8 mouse cellular contexts compared by ENCODE assay signal in genomic region chr4:154910606-154911522, GRCm38 (mm10). TPM values are rescaled to one million over a fixed set of nuclear protein-coding genes. Genes with fewer than 3 reads are reported as not detected.
DNase-seq lines count a peak whose midpoint lies in the region; ATAC-seq and TF ChIP-seq lines count a peak whose summit lies in the region.

No protein-coding gene starts in this region.

- TF ChIP-seq EP300 in CH12.LX (IDR thresholded peaks at IDR 0.05; ENCODE audit: low read length) = 0 out of 2 replicates have a peak, but pooled peaks have one; percentile 11
- no peak; the same call in 1 of the 2 replicates for TF ChIP-seq EP300 in liver, postnatal 0 days (IDR thresholded peaks at IDR 0.05; ENCODE audit: low read depth)

- no peak overlapping the region for H3K9ac ChIP-seq in CH12.LX (ENCODE audit: insufficient read depth, low read depth)
- H3K9ac ChIP-seq in liver, postnatal 0 days (replicated peaks) = peak overlapping the region; percentile 32

- peak overlapping the region; percentile 65 for H3K27ac ChIP-seq in heart, embryonic 10.5 days
- H3K27ac ChIP-seq in CH12.LX (ENCODE audit: insufficient read depth, low read depth) = peak overlapping the region; percentile 65
- peak overlapping the region; percentile 79 for H3K27ac ChIP-seq in liver, postnatal 0 days (ENCODE audit: low read depth)

- no peak overlapping the region for H3K4me3 ChIP-seq in heart, embryonic 10.5 days
- H3K4me3 ChIP-seq in CH12.LX (replicated peaks in 1 of 3; ENCODE audit: low read depth in 2 of 3, low read length in 2 of 3, poor library complexity in 1 of 3) = peak overlapping the region in 1 of 3 experiments; percentile 37
- H3K4me3 ChIP-seq in liver, postnatal 0 days (ENCODE audit: low read depth, low read length) = no peak overlapping the region

- in situ Hi-C loops in CH12.LX (cut with MboI; ENCODE audit: low pct_ligation_motif_present, low pct_unique_long_range_greater_than_20kb, low sequenced_read_pairs) = no loop called here

- DNase-seq in heart, embryonic 10.5 days (ENCODE audit: low spot score) = no peak
- DNase-seq in heart, postnatal 25 days (ENCODE audit: low spot score) = no peak
- DNase-seq in CH12.LX (ENCODE audit: extremely low read depth) = no peak
- peak; percentile 66 for DNase-seq in liver, postnatal 0 days
- DNase-seq in right cerebral cortex, adult 18-20 months = no peak
- no peak for DNase-seq in frontal cortex, postnatal 36 days (ENCODE audit: low spot score in 2 of 2)
- DNase-seq in layer of hippocampus, postnatal 10 days (ENCODE audit: low spot score in 2 of 2) = no peak

- intact Hi-C loops in heart, postnatal 25 days (cut with DNase I) = no loop called here

- ATAC-seq in erythroblast, adult 5-6 weeks (replicated peaks; ENCODE audit: low FRiP score, poor library complexity, severe bottlenecking) = peak; percentile 46
- peak; percentile 64 for ATAC-seq in liver, postnatal 0 days

- 27% methylated on average over 15 of the region's 15 CpGs for WGBS in heart, embryonic 10.5 days
- WGBS in liver, postnatal 0 days (ENCODE audit: insufficient replicate concordance) = 27% methylated on average over 15 of the region's 15 CpGs

- no peaks in the 10 kb centered on the region for H3K27me3 ChIP-seq in heart, embryonic 10.5 days (ENCODE audit: insufficient read depth, poor library complexity, severe bottlenecking)
- H3K27me3 ChIP-seq in CH12.LX (replicated peaks) = no peaks in the 10 kb centered on the region
- H3K27me3 ChIP-seq in liver, postnatal 0 days (ENCODE audit: insufficient read depth, low read length) = no peaks in the 10 kb centered on the region

- no peak for TF ChIP-seq CTCF in CH12.LX (conservative IDR thresholded peaks at IDR 0.05 in 1 of 2, IDR thresholded peaks at IDR 0.05 in 1 of 2; ENCODE audit: low read depth in 2 of 2, low read length in 2 of 2)
- TF ChIP-seq CTCF in liver, postnatal 0 days (IDR thresholded peaks at IDR 0.05; ENCODE audit: low read depth) = no peak

- H3K9me3 ChIP-seq in heart, embryonic 10.5 days = no peaks in the 10 kb centered on the region
- no peaks in the 10 kb centered on the region for H3K9me3 ChIP-seq in CH12.LX (replicated peaks; ENCODE audit: low read length)
- H3K9me3 ChIP-seq in liver, postnatal 0 days (ENCODE audit: low read length) = no peaks in the 10 kb centered on the region

- 0 out of 2 replicates have a peak, but pooled peaks cover under 1% of the 10 kb centered on the region for H3K79me2 ChIP-seq in CH12.LX (replicated peaks; ENCODE audit: control insufficient read depth, extremely low read depth, insufficient read depth, poor library complexity, severe bottlenecking)

- H3K4me2 ChIP-seq in CH12.LX (ENCODE audit: insufficient read depth, low read depth, poor library complexity, severe bottlenecking) = peak overlapping the region; percentile 23
- peak overlapping the region; percentile 38 for H3K4me2 ChIP-seq in liver, postnatal 0 days (ENCODE audit: low read depth, low read length)

- no peaks in the 10 kb centered on the region for H3K36me3 ChIP-seq in heart, embryonic 10.5 days
- H3K36me3 ChIP-seq in CH12.LX (replicated peaks in 1 of 2; ENCODE audit: control insufficient read depth in 1 of 2, insufficient read depth in 1 of 2, low read length in 1 of 2) = peaks cover 0 to 7% of the 10 kb centered on the region in 2 experiments
- H3K36me3 ChIP-seq in liver, postnatal 0 days (replicated peaks; ENCODE audit: insufficient read depth, low read length) = peaks cover 18% of the 10 kb centered on the region

- no peak for TF ChIP-seq POLR2A in CH12.LX (IDR thresholded peaks at IDR 0.05; ENCODE audit: low read depth, low read length)

- dilution Hi-C loops in CH12.LX (cut with MboI; ENCODE audit: extremely low pct_ligation_motif_present, extremely low pct_unique_long_range_greater_than_20kb, low sequenced_read_pairs) = no loop called here

- no peak for TF ChIP-seq RAD21 in CH12.LX (IDR thresholded peaks at IDR 0.05; ENCODE audit: low read depth, low read length)

- peaks cover 21% of the 10 kb centered on the region for H3K4me1 ChIP-seq in heart, embryonic 10.5 days
- peaks cover 51 to 75% of the 10 kb centered on the region in 2 experiments for H3K4me1 ChIP-seq in CH12.LX (ENCODE audit: control insufficient read depth in 1 of 2, insufficient read depth in 2 of 2)
- H3K4me1 ChIP-seq in liver, postnatal 0 days (ENCODE audit: insufficient read depth) = peaks cover 52% of the 10 kb centered on the region

TF ChIP-seq in CH12.LX, 34 proteins besides CTCF, POLR2A, EP300 and RAD21:
- TF ChIP-seq MXI1 (IDR thresholded peaks at IDR 0.05; ENCODE audit: low read depth, low read length) = no peak
- TF ChIP-seq MEF2A (IDR thresholded peaks at IDR 0.05; ENCODE audit: borderline replicate concordance, low read depth, low read length) = peak; percentile 44; the same call in 1 of the 2 replicates

RNA-seq across cellular contexts. Expression of gene Fam213b, which starts 11.9 kb away (rescaled TPM):
- 24.6 and 32.3 TPM in 2 replicates for polyA plus RNA-seq in heart, embryonic 10.5 days (2016; fragmentation: Nextera tagmentation; extraction: Ambion mirVana)
- 10 to 100 TPM; 74.4 to 76.2 TPM for total RNA-seq in heart, postnatal 25 days (2021)
- total RNA-seq in CH12.LX (2012; rRNA removed) (28.3 and 49.8 TPM in 2 replicates), CH12.LX (2014; rRNA removed) (6.1 and 7.5 TPM in 2 replicates)
- polyA plus RNA-seq in CH12.LX (2012; ENCODE audit: insufficient read length, low read depth) = 5.5 and 7.0 TPM in 2 replicates
- total RNA-seq in erythroblast, adult 5-6 weeks (2015; ENCODE audit: low replicate concordance) = 3.6 and 8.8 TPM in 2 replicates
- 2.3 and 2.5 TPM in 2 replicates for total RNA-seq in erythroblast, adult 5-6 weeks (2017; ENCODE audit: low replicate concordance)
- 5.9 and 6.5 TPM in 2 replicates for polyA plus RNA-seq in liver, postnatal 0 days (2015; fragmentation: Nextera tagmentation; extraction: Ambion mirVana)
- total RNA-seq in layer of hippocampus, postnatal 10 days (2021) = 10 to 100 TPM; 36.2 to 39.0 TPM

RNA-seq across cellular contexts. Expression of gene Tnfrsf14, which starts 17.5 kb away (rescaled TPM):
- polyA plus RNA-seq in heart, embryonic 10.5 days (2016; fragmentation: Nextera tagmentation; extraction: Ambion mirVana) = 1.6 and 2.6 TPM in 2 replicates
- total RNA-seq in heart, postnatal 25 days (2021) = 1 to 10 TPM; 3.8 to 6.7 TPM
- total RNA-seq in CH12.LX (2012; rRNA removed) (68.3 and 109 TPM in 2 replicates), CH12.LX (2014; rRNA removed) (21.0 and 25.9 TPM in 2 replicates)
- 19.8 and 20.0 TPM in 2 replicates for polyA plus RNA-seq in CH12.LX (2012; ENCODE audit: insufficient read length, low read depth)
- 634 and 677 TPM in 2 replicates for total RNA-seq in erythroblast, adult 5-6 weeks (2015; ENCODE audit: low replicate concordance)
- 775 and 846 TPM in 2 replicates for total RNA-seq in erythroblast, adult 5-6 weeks (2017; ENCODE audit: low replicate concordance)
- polyA plus RNA-seq in liver, postnatal 0 days (2015; fragmentation: Nextera tagmentation; extraction: Ambion mirVana) = 17.2 and 20.0 TPM in 2 replicates
- total RNA-seq in layer of hippocampus, postnatal 10 days (2021) = 1 to 10 TPM; 1.0 to 1.7 TPM

RNA-seq across cellular contexts. Expression of gene Mmel1, which starts 41.5 kb away (rescaled TPM):
- 0.12 and 0.62 TPM in 2 replicates for polyA plus RNA-seq in heart, embryonic 10.5 days (2016; fragmentation: Nextera tagmentation; extraction: Ambion mirVana)
- under 1 TPM; 0.20 to 0.39 TPM for total RNA-seq in heart, postnatal 25 days (2021)
- total RNA-seq in CH12.LX (2012; rRNA removed) = 2.0 and 3.9 TPM in 2 replicates
- 2.0 and 2.2 TPM in 2 replicates for total RNA-seq in CH12.LX (2014; rRNA removed)
- polyA plus RNA-seq in CH12.LX (2012; ENCODE audit: insufficient read length, low read depth) = 0.70 and 0.71 TPM in 2 replicates
- total RNA-seq in erythroblast, adult 5-6 weeks (2015; ENCODE audit: low replicate concordance) = 1.0 and 4.0 TPM in 2 replicates
- 7.1 and 9.9 TPM in 2 replicates for total RNA-seq in erythroblast, adult 5-6 weeks (2017; ENCODE audit: low replicate concordance)
- 0.80 and 0.98 TPM in 2 replicates for polyA plus RNA-seq in liver, postnatal 0 days (2015; fragmentation: Nextera tagmentation; extraction: Ambion mirVana)
- under 1 TPM; 0.22 to 0.23 TPM for total RNA-seq in layer of hippocampus, postnatal 10 days (2021)

RNA-seq across cellular contexts. Expression of gene Hes5, which starts 49.9 kb away (rescaled TPM):
- polyA plus RNA-seq in heart, embryonic 10.5 days (2016; fragmentation: Nextera tagmentation; extraction: Ambion mirVana) = 0.15 and 0.26 TPM in 2 replicates
- under 1 TPM in 1 of 2 experiments, not detected in 1; 0.28 TPM for total RNA-seq in heart, postnatal 25 days (2021)
- total RNA-seq in CH12.LX (2012; rRNA removed) (6.2 and 6.8 TPM in 2 replicates), CH12.LX (2014; rRNA removed) (2.1 and 2.7 TPM in 2 replicates)
- 1.5 and 1.7 TPM in 2 replicates for polyA plus RNA-seq in CH12.LX (2012; ENCODE audit: insufficient read length, low read depth)
- total RNA-seq in erythroblast, adult 5-6 weeks (2015; ENCODE audit: low replicate concordance) = not detected in 2 replicates
- not detected in 2 replicates for total RNA-seq in erythroblast, adult 5-6 weeks (2017; ENCODE audit: low replicate concordance)
- polyA plus RNA-seq in liver, postnatal 0 days (2015; fragmentation: Nextera tagmentation; extraction: Ambion mirVana) = 0.15 and 0.21 TPM in 2 replicates
- total RNA-seq in layer of hippocampus, postnatal 10 days (2021) = 10 to 100 TPM; 75.7 to 81.7 TPM

RNA-seq across cellular contexts. Expression of gene Pank4, which starts 53.1 kb away (rescaled TPM):
- 45.3 and 49.2 TPM in 2 replicates for polyA plus RNA-seq in heart, embryonic 10.5 days (2016; fragmentation: Nextera tagmentation; extraction: Ambion mirVana)
- total RNA-seq in heart, postnatal 25 days (2021) = 10 to 100 TPM; 45.6 to 46.4 TPM
- total RNA-seq in CH12.LX (2012; rRNA removed) (30.6 and 34.7 TPM in 2 replicates), CH12.LX (2014; rRNA removed) (27.6 and 28.1 TPM in 2 replicates)
- polyA plus RNA-seq in CH12.LX (2012; ENCODE audit: insufficient read length, low read depth) = 22.4 and 23.2 TPM in 2 replicates
- total RNA-seq in erythroblast, adult 5-6 weeks (2015; ENCODE audit: low replicate concordance) = 11.7 and 19.6 TPM in 2 replicates
- 11.1 and 11.2 TPM in 2 replicates for total RNA-seq in erythroblast, adult 5-6 weeks (2017; ENCODE audit: low replicate concordance)
- 10.9 and 11.4 TPM in 2 replicates for polyA plus RNA-seq in liver, postnatal 0 days (2015; fragmentation: Nextera tagmentation; extraction: Ambion mirVana)
- 10 to 100 TPM; 26.9 to 31.9 TPM for total RNA-seq in layer of hippocampus, postnatal 10 days (2021)

Comparison
In these comparisons a context has a peak if more than half of its experiments do, and no peak if none do; other contexts are left out.
1. RNA of gene Tnfrsf14, which starts 17.5 kb away (total RNA-seq): 634 to 846 TPM in erythroblast, adult 5-6 weeks; 21.0 to 109 TPM in CH12.LX, 3.8 to 6.7 TPM in heart, postnatal 25 days and 1.0 to 1.7 TPM in layer of hippocampus, postnatal 10 days; every median in the first group is over 4 times any median in the second.
2. Peak in every context shown above with its lines, with median percentiles within 50 percentile points of each other: H3K27ac ChIP-seq.